14 mouse cellular contexts compared by ENCODE assay signal in genomic region chr6:137979802-137980201, GRCm38 (mm10).
A peak's percentile ranks its signal among the peaks of the same experiment; 100 is the strongest.
DNase-seq lines count a peak whose midpoint lies in the region; ATAC-seq and TF ChIP-seq lines count a peak whose summit lies in the region.
"Had no signal": no experiment of that assay in that cellular context is flagged by ENCODE, and none has a peak within 500 bp of the region (broad histone marks: within the 10 kb centered on the region; RNA-seq: fewer than 3 reads in every experiment).

No protein-coding gene starts in this region.

- no peak overlapping the region for H3K9ac ChIP-seq in heart, adult 2 months (ENCODE audit: low read depth, low read length)
- H3K9ac ChIP-seq in hindbrain, embryonic 16.5 days (ENCODE audit: low read depth, low read length): no peak overlapping the region
- H3K9ac ChIP-seq in neural tube, embryonic 14.5 days (replicated peaks; ENCODE audit: low read depth, low read length): no peak overlapping the region
- H3K9ac ChIP-seq: embryonic facial prominence, embryonic 13.5 days had no signal

- no peak overlapping the region for H3K4me2 ChIP-seq in hindbrain, embryonic 16.5 days (ENCODE audit: low read length)
- no peak overlapping the region for H3K4me2 ChIP-seq in neural tube, embryonic 14.5 days (ENCODE audit: low read depth, low read length)
- H3K4me2 ChIP-seq: embryonic facial prominence, embryonic 13.5 days had no signal

- peak; percentile 37; the same call in 1 of the 2 replicates for ATAC-seq in hindbrain, embryonic 16.5 days
- peak; percentile 38; the same call in 1 of the 2 replicates for ATAC-seq in neural tube, embryonic 14.5 days (ENCODE audit: low read depth)
- ATAC-seq: inflammation-experienced regulatory T-cells, adult 6 months had no signal

- H3K36me3 ChIP-seq in heart, adult 2 months (ENCODE audit: control insufficient read depth, insufficient read depth, low read length): no peaks in the 10 kb centered on the region
- no peaks in the 10 kb centered on the region for H3K36me3 ChIP-seq in hindbrain, embryonic 16.5 days (ENCODE audit: control insufficient read depth, insufficient read depth, low read length)
- no peaks in the 10 kb centered on the region for H3K36me3 ChIP-seq in neural tube, embryonic 14.5 days (ENCODE audit: control insufficient read depth, insufficient read depth, low read length)
- H3K36me3 ChIP-seq: embryonic facial prominence, embryonic 13.5 days had no signal

- H3K4me3 ChIP-seq in heart, adult 2 months: no peak overlapping the region
- H3K4me3 ChIP-seq in hindbrain, embryonic 16.5 days (ENCODE audit: low read length): no peak overlapping the region
- H3K4me3 ChIP-seq in neural tube, embryonic 14.5 days (ENCODE audit: low read depth, low read length): no peak overlapping the region
- H3K4me3 ChIP-seq: embryonic facial prominence, embryonic 13.5 days had no signal

- no peak for TF ChIP-seq POLR2A in heart, adult 2 months (IDR thresholded peaks at IDR 0.05; ENCODE audit: insufficient read depth, low read depth, low read length)

- intact Hi-C loops in heart, adult 2 months (cut with DNase I): no loop called here

- no peaks in the 10 kb centered on the region for H3K27me3 ChIP-seq in heart, adult 2 months (ENCODE audit: control insufficient read depth, insufficient read depth, low read length)
- H3K27me3 ChIP-seq in hindbrain, embryonic 16.5 days (replicated peaks; ENCODE audit: control insufficient read depth, insufficient read depth, low read length): no peaks in the 10 kb centered on the region
- H3K27me3 ChIP-seq in neural tube, embryonic 14.5 days (ENCODE audit: control insufficient read depth, insufficient read depth, low read length): no peaks in the 10 kb centered on the region
- H3K27me3 ChIP-seq: embryonic facial prominence, embryonic 13.5 days had no signal

- DNase-seq in heart, adult 11 months: peak; percentile 45
- DNase-seq in heart, adult 2 months: no peak
- peak; percentile 24 for DNase-seq in right cerebral cortex, adult 18-20 months
- no peak for DNase-seq in right cerebral cortex, postnatal 25 days
- no peak for DNase-seq in adrenal gland, postnatal 10 days
- no peak for DNase-seq in liver
- DNase-seq: adrenal gland, adult 8-10 months; cerebellum, postnatal 14 days; thymus, adult 2 months had no signal

- H3K4me1 ChIP-seq in heart, adult 2 months (ENCODE audit: control insufficient read depth, insufficient read depth, low read length): no peaks in the 10 kb centered on the region
- H3K4me1 ChIP-seq in hindbrain, embryonic 16.5 days (ENCODE audit: control insufficient read depth, insufficient read depth, low read depth, low read length): peaks cover 5% of the 10 kb centered on the region
- H3K4me1 ChIP-seq in neural tube, embryonic 14.5 days (ENCODE audit: control insufficient read depth, insufficient read depth, low read length): 0 out of 2 replicates have a peak, but pooled peaks cover 4% of the 10 kb centered on the region

- H3K27ac ChIP-seq in heart, adult 2 months: no peak overlapping the region
- no peak overlapping the region for H3K27ac ChIP-seq in hindbrain, embryonic 16.5 days (ENCODE audit: low read depth, low read length)
- H3K27ac ChIP-seq in neural tube, embryonic 14.5 days (ENCODE audit: low read depth, low read length): no peak overlapping the region
- H3K27ac ChIP-seq: embryonic facial prominence, embryonic 13.5 days; kidney, postnatal 0 days had no signal

- WGBS in heart, adult 2 months: 90% methylated on average over 12 of the region's 12 CpGs
- 38% methylated on average over 12 of the region's 12 CpGs for WGBS in hindbrain, embryonic 16.5 days
- 38% methylated on average over 12 of the region's 12 CpGs for WGBS in neural tube, embryonic 14.5 days

- TF ChIP-seq EP300 in heart, adult 2 months (IDR thresholded peaks at IDR 0.05; ENCODE audit: insufficient read depth, low read depth, low read length): no peak

- TF ChIP-seq CTCF in heart, adult 2 months (IDR thresholded peaks at IDR 0.05): no peak

- no peaks in the 10 kb centered on the region for H3K9me3 ChIP-seq in hindbrain, embryonic 16.5 days (ENCODE audit: control insufficient read depth, low read length)
- H3K9me3 ChIP-seq in neural tube, embryonic 14.5 days (ENCODE audit: control insufficient read depth, low read length): peaks cover 4% of the 10 kb centered on the region; the same call in 1 of the 2 replicates
- H3K9me3 ChIP-seq: embryonic facial prominence, embryonic 13.5 days had no signal

- H3K79me2 ChIP-seq in heart, adult 2 months (replicated peaks; ENCODE audit: control insufficient read depth, insufficient read depth, low read length): no peaks in the 10 kb centered on the region

Comparison
In these comparisons a context has a peak if more than half of its experiments do, and no peak if none do; other contexts are left out.
1. DNase-seq: peak in heart, adult 11 months (single experiment) and right cerebral cortex, adult 18-20 months (single experiment); none in heart, adult 2 months (0 of 2), right cerebral cortex, postnatal 25 days (single experiment), adrenal gland, postnatal 10 days (single experiment) and liver (single experiment).